Mouse (Mus musculus): ENCODE measurements at regions not wholly inside any gene's neighbourhood (a gene's known extent, or its start where the extent isn't known, plus 50 kb on each side); places are given as distances from the start of the nearest gene placed in this dataset.

- peak in 1 of 2 experiments; percentile 4 for DNase-seq (ENCODE audit: low spot score in 2 of 2)
Measured at GRCm38 (mm10) chr14:111553891-111554290, 121.0 kb upstream of the Slitrk5 start.

- no peak for DNase-seq (ENCODE audit: low spot score in 2 of 2)
Measured at GRCm38 (mm10) chr14:111569331-111569839, 105.5 kb upstream of the Slitrk5 start.

GRCm38 (mm10) chr14:111577470-111577869 lies 97.4 kb upstream of the Slitrk5 start:
- DNase-seq (ENCODE audit: low spot score in 2 of 2), result no peak

GRCm38 (mm10) chr14:111583076-111583475 lies 91.8 kb upstream of the Slitrk5 start:
- no peak for DNase-seq (ENCODE audit: low spot score in 2 of 2)

GRCm38 (mm10) chr14:111616824-111617223 lies 58.1 kb upstream of the Slitrk5 start:
- DNase-seq (ENCODE audit: low spot score in 2 of 2), result no peak

GRCm38 (mm10) chr14:111620821-111621220 lies 54.1 kb upstream of the Slitrk5 start:
- no peak for DNase-seq (ENCODE audit: low spot score in 2 of 2)
